Mouse (Mus musculus) lung, embryonic 16.5 days (tissue): ENCODE results near the gene Dusp7. TPM values are rescaled to one million over a fixed set of nuclear protein-coding genes. Genes with fewer than 3 reads are reported as not detected.

ENCODE experiments used
- ATAC-seq: fragments of 200-750 bp; cut with Nextera tagmentation; 2 replicates; pipeline ENCODE4 v1.8.0; 2017; ENCODE audit warnings: low read depth, mild to moderate bottlenecking, moderate library complexity
- H3K27ac ChIP-seq: fragments of 300-500 bp; sonication (generic); 2 replicates; pipeline ENCODE4 v1.5.1; 2014; ENCODE audit warnings: mild to moderate bottlenecking, control low read depth, low read length
- H3K27me3 ChIP-seq: fragments of 300-500 bp; sonication (generic); 2 replicates; pipeline ENCODE4 v1.6.1; 2014; ENCODE audit warnings: low read depth, low read length, mixed read lengths; ENCODE audit not compliant: control insufficient read depth, insufficient read depth
- H3K36me3 ChIP-seq: fragments of 300-500 bp; sonication (generic); 2 replicates; pipeline ENCODE4 v1.6.1; 2014; ENCODE audit warnings: low read length; ENCODE audit not compliant: control insufficient read depth, insufficient read depth
- H3K4me1 ChIP-seq: fragments of 300-500 bp; sonication (generic); replicated peaks from 2 replicates; pipeline ENCODE4 v1.6.1; 2014; ENCODE audit warnings: low read length, mixed read lengths; ENCODE audit not compliant: control insufficient read depth, insufficient read depth
- H3K4me2 ChIP-seq: fragments of 300-500 bp; sonication (generic); 2 replicates; pipeline ENCODE4 v1.6.1; 2014; ENCODE audit warnings: low read depth, low read length, control low read depth
- H3K4me3 ChIP-seq: fragments of 300-500 bp; sonication (generic); 2 replicates; pipeline ENCODE4 v1.5.1; 2014; ENCODE audit warnings: mild to moderate bottlenecking, low read length, control low read depth
- H3K9ac ChIP-seq: fragments of 300-500 bp; sonication (generic); 2 replicates; pipeline ENCODE4 v1.6.1; 2014; ENCODE audit warnings: low read length, control low read depth
- H3K9me3 ChIP-seq: fragments of 300-500 bp; sonication (generic); 2 replicates; pipeline ENCODE4 v1.6.1; 2016; ENCODE audit warnings: low read length; ENCODE audit not compliant: control insufficient read depth
- WGBS: fragments of 180-500 bp; shearing (Covaris S2); extraction: QIAGEN DNeasy Blood & Tissue Kit; methylation state at CpG from one replicate; pipeline ENCODE4 v1.1.7; 2014; 5-methylcytosine and 5-hydroxymethylcytosine counted together
- polyA plus RNA-seq: library from polyadenylated mRNA; unstranded; fragments of >200 nt; fragmentation: Nextera tagmentation; extraction: Ambion mirVana; gene quantifications from 2 replicates; pipeline ENCODE4 v1.2.1, GENCODE M21; 2015

The Dusp7 gene
- polyA plus RNA-seq, 1 experiment from 2014 or later, result 12.9 TPM

DNA sequence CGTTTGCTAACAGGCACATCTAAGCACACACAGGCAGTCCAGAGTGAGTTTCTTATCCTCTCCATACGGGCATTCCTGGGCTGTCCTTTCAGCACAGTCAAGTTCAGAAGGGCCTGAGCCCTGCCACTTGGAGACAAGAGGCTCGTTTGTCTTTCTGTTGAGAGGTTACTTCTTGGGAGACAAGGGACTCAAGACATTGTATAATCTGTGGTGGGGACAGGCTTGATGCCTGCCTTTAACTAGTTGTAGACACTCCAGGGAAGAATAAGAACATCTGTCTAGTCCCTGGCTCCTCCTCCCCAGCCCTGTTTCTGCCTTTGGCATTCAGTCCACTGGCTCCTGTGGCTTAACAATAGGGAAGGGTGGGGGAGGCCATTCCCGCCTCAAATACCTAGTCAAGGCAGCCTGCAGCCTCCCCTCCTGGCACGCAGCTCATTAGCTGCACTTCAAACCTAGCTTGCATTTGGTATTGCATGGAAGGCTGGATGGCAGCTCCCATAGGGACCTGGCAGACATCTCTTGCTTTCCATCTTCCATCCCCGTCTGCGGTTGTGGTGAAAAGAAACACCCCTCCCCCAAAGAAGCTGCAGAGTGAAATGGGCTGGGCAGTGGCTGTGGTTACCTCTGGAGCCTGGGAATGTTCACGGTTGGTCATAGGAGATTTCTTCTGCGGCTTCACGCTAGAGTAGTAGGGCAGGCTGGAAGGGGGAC is 29.8 kb upstream of the Dusp7 start:
- H3K4me3 ChIP-seq, result no peak overlapping the region
- H3K9ac ChIP-seq, result 0 out of 2 replicates have a peak overlapping the region, but pooled peaks have one; percentile 17
- no peaks in the 10 kb centered on the region for H3K27me3 ChIP-seq
- peak; percentile 53; the same call in 1 of the 2 replicates for ATAC-seq
- H3K27ac ChIP-seq, result peak overlapping the region; percentile 59
- H3K4me1 ChIP-seq, result peaks cover 28% of the 10 kb centered on the region
- WGBS, result 18% methylated on average over 10 of the region's 10 CpGs
- no peaks in the 10 kb centered on the region for H3K36me3 ChIP-seq
- no peaks in the 10 kb centered on the region for H3K9me3 ChIP-seq
- H3K4me2 ChIP-seq, result no peak overlapping the region

DNA sequence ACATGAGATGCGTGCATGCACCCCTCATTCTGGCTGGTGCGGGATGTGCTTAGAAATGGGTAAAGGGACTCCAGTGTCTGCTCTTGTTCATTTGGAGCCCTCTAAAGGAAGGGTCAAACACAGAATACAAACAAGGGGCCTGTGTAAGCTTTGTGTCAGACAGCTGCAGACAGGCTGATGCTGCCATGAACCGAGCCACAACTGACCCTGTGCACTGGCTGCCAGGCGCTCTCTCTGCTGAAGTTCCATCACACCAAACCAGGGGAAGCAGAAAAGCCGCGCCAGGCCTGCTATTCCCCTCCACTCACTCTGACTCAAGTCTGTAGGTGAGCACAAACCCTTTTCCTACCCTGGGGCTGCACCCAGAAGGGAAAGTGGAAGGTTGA is 29.3 kb upstream of the Dusp7 start:
- 58% methylated on average over 6 of the region's 6 CpGs for WGBS
- Histone ChIP-seq H3K27ac (peak overlapping the region; percentile 59), H3K9ac (no peak overlapping the region), H3K4me2 (no peak overlapping the region), H3K27me3 (no peaks in the 10 kb centered on the region), H3K4me3 (no peak overlapping the region), H3K36me3 (no peaks in the 10 kb centered on the region), H3K4me1 (peaks cover 28% of the 10 kb centered on the region), H3K9me3 (no peaks in the 10 kb centered on the region)
- peak; percentile 8; the same call in 1 of the 2 replicates for ATAC-seq

DNA sequence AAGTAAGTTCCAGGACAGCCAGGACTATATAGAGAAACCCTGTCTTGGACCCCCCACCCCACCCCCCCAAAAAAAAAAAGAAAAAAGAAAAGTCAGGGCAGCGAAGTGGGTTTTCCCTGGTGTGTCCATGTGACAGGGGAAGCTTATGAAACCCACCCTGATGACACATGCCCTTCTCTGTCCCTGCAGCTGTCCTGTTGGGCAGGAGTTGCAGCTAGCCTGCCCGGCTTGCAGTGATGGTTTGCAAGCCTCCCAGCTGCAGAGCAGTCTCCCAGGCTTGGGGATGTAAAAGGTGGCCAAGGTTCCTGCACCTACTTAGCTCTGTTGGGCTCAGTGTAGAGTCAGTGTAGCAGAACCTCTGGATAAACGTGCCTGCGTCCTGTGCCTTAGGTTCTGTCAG is 28.7 kb upstream of the Dusp7 start:
- Histone ChIP-seq H3K27ac (no peak overlapping the region), H3K4me2 (no peak overlapping the region), H3K9ac (no peak overlapping the region), H3K9me3 (no peaks in the 10 kb centered on the region), H3K27me3 (no peaks in the 10 kb centered on the region), H3K36me3 (no peaks in the 10 kb centered on the region), H3K4me3 (no peak overlapping the region), H3K4me1 (peaks cover 28% of the 10 kb centered on the region)
- WGBS, result 83% methylated on average over 4 of the region's 4 CpGs
- no peak for ATAC-seq

DNA sequence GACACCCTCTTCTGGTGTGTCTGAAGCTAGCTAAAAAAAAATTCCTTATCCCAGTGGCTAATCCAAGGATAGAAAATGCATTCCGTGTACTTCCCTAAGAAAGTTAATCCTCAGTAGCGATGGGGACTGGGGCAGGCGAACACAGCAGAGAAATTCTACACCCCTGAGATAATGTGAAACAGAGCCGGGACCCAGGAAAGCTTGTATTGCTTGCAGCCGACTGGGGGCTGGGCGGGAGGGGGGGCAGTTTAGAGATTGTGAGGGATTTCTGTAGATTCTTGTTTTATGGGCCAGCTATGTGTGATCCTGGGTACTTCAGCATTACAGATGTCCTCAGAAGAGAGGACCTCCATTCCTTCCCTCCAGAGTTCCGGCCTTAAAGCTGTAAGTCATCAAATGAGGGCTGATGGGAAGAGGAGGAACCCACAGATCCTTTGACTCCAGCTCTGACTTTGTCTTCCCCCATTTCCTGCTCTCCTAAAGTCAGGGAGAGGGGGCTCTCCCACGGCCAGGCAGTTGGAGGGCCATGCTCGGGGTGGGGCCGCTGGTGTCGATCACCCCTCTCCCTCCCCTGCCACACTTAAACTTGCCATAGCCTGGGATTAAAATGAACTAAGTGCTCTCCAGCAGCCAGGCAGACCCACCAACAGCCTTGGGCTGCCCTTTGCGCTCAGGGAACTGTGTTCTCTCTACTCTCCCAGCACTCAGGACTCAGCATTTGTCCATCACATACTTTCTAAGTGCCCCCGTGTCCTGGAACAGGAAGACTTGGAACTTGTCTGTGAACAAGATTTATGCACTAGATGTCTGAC is 27.7 kb upstream of the Dusp7 start:
- Histone ChIP-seq H3K4me3 (no peak overlapping the region), H3K4me2 (no peak overlapping the region), H3K27me3 (no peaks in the 10 kb centered on the region), H3K27ac (peak overlapping the region; percentile 23; the same call in 1 of the 2 replicates), H3K9ac (peak overlapping the region; percentile 36; the same call in 1 of the 2 replicates), H3K36me3 (no peaks in the 10 kb centered on the region), H3K9me3 (no peaks in the 10 kb centered on the region), H3K4me1 (peaks cover 36% of the 10 kb centered on the region)
- WGBS, result 36% methylated on average over 13 of the region's 13 CpGs
- ATAC-seq, result 0 out of 2 replicates have a peak, but pooled peaks have one; percentile 25

DNA sequence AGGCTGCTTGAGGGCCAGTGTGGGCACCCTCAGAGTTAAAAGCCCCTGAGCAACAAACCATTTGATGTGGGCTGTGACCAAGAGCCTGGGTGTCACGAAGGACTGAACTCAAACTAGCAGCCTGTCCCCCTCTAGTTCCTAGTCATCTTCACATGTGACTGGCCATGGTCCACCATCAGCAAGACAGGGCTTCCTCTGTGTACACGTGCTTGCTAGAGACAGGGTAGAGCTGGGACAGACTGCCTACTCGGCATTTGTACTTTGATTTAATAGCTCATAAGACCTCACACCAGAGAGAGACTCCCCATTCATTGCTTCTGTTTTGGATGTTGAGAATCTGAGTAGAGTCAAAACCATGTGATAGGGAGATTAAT is 27.1 kb upstream of the Dusp7 start:
- Histone ChIP-seq H3K4me1 (peaks cover 36% of the 10 kb centered on the region), H3K4me3 (no peak overlapping the region), H3K27ac (peak overlapping the region; percentile 23; the same call in 1 of the 2 replicates), H3K4me2 (no peak overlapping the region), H3K27me3 (no peaks in the 10 kb centered on the region), H3K36me3 (no peaks in the 10 kb centered on the region), H3K9me3 (no peaks in the 10 kb centered on the region), H3K9ac (no peak overlapping the region)
- WGBS, result 52% methylated on average over 3 of the region's 3 CpGs
- no peak for ATAC-seq

DNA sequence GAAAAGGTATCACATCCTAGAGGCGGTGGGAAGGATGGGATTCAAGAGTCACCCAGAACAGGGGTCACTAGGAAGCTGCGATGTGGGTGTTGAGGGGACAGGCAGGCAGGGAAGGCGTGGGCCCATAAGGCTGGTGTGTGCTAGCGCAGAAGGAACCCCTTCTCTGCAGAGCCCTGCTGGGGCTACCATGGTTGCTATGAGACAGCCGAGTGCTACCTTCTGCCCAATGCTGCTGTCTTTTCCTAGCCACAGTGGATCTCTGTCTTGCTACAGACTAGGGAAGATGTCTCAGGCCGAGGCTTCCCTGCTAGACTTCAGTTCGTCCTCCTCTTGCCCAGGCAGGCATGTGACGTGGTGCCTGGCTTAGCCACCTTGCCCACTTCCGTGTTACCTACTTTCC is 25.9 kb upstream of the Dusp7 start:
- 87% methylated on average over 9 of the region's 9 CpGs for WGBS
- no peak overlapping the region for H3K4me2 ChIP-seq
- no peaks in the 10 kb centered on the region for H3K36me3 ChIP-seq
- no peak overlapping the region for H3K27ac ChIP-seq
- H3K4me1 ChIP-seq, result peaks cover 36% of the 10 kb centered on the region
- H3K4me3 ChIP-seq, result no peak overlapping the region
- no peaks in the 10 kb centered on the region for H3K9me3 ChIP-seq
- no peaks in the 10 kb centered on the region for H3K27me3 ChIP-seq
- H3K9ac ChIP-seq, result no peak overlapping the region
- no peak for ATAC-seq

DNA sequence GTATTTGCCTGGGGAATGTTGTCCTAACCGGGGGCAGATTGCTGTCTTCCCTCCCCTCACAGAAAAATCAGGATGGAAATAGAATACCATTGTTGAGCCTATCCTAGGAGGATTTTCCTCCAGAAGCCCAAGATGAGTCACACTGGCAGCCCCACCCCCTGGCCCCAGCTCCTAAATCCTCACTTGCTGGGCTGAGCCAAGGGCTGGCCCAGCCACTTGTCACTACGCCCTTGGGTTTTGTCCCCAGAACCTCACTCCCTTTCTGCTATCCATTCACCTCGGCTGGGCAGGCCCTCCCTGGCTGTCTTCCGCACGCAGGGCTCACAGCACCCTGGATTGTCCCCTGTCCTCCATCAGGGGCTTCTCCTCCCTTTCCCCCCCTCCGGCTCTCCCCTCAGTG is 23.3 kb upstream of the Dusp7 start:
- 43% methylated on average over 6 of the region's 6 CpGs for WGBS
- Histone ChIP-seq H3K27ac (peak overlapping the region; percentile 34), H3K4me3 (no peak overlapping the region), H3K4me2 (no peak overlapping the region), H3K4me1 (peaks cover 22% of the 10 kb centered on the region), H3K27me3 (no peaks in the 10 kb centered on the region), H3K36me3 (no peaks in the 10 kb centered on the region), H3K9ac (peak overlapping the region; percentile 31), H3K9me3 (no peaks in the 10 kb centered on the region)
- ATAC-seq, result peak; percentile 39; the same call in 1 of the 2 replicates

DNA sequence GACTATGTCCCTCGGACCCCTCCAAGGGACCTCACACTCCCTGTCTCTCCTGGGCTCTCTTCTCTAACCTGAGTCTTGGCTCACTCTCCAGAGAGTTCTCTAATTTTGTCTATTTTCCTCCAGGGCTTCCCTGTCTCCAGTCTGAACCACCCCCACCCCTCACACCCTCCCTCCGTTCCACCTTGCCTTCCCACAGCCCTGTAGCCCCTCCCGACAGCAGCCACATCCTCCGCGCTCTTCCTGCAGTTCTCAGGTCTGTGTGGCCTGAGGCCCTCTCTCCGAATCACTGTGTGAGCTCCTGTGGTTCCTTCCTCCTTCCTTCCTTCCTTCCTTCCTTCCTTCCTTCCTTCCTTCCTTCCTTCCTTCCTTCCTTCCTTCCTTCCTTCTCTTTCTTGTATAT is 22.8 kb upstream of the Dusp7 start:
- H3K4me3 ChIP-seq, result no peak overlapping the region
- H3K4me2 ChIP-seq, result no peak overlapping the region
- H3K27me3 ChIP-seq, result no peaks in the 10 kb centered on the region
- peak overlapping the region; percentile 31; the same call in 1 of the 2 replicates for H3K9ac ChIP-seq
- no peaks in the 10 kb centered on the region for H3K36me3 ChIP-seq
- H3K9me3 ChIP-seq, result no peaks in the 10 kb centered on the region
- peaks cover 21% of the 10 kb centered on the region for H3K4me1 ChIP-seq
- WGBS, result 62% methylated on average over 6 of the region's 6 CpGs
- ATAC-seq, result no peak
- peak overlapping the region; percentile 34 for H3K27ac ChIP-seq

DNA sequence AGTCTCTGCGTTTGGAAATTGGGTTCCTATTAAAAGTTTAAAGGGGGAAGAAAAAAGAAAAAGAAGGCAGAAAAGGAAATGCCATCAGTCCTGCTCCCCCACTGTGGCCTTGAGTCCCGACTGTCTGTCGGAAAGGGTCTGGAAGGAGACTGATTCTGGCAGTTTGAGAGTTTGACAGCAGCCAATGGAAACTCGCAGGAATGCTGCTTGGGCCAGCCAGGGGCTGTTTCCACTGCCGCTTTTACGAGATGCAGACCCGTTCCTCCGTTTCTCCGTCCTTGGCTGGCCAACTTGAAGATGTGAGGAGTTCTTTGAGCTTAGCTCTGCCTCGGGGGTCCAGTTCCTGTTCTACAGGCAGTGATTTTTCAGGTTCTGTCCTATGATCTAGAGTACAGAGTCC is 20.2 kb upstream of the Dusp7 start:
- Histone ChIP-seq H3K9ac (no peak overlapping the region), H3K4me1 (peaks cover 10% of the 10 kb centered on the region), H3K36me3 (no peaks in the 10 kb centered on the region), H3K4me2 (no peak overlapping the region), H3K9me3 (no peaks in the 10 kb centered on the region), H3K27me3 (no peaks in the 10 kb centered on the region), H3K27ac (no peak overlapping the region), H3K4me3 (no peak overlapping the region)
- ATAC-seq, result no peak
- WGBS, result 72% methylated on average over 10 of the region's 10 CpGs
